Mouse (Mus musculus): ENCODE data around the gene Snw1. TPM values are rescaled to one million over a fixed set of nuclear protein-coding genes. Genes with fewer than 3 reads are reported as not detected.

The Snw1 gene
- polyA plus RNA-seq, 1 experiment: 45.4 TPM

DNA sequence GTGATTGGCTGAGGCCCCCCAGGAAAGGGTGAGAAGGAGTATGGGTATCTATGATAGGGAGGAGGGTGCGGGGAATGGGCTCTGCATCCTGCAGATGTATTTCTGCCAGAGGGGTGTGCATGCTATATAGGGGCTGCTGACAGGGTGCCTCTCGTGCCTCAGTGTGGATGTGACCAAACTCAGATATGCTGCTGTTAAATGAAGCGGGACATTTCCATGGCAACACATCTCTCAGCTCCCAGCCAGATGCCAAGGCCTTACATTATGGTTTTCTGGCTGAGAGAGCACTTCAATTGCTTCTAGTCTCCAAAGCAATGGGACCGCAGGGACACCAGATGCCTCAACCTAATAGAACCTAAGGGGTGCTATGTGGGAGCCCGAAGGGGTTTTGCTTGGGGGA is 53.2 kb downstream of the Snw1 start:
- TF ChIP-seq POLR2A (IDR thresholded peaks at IDR 0.05; ENCODE audit: borderline replicate concordance, extremely low read depth, insufficient read depth, insufficient read length, poor library complexity, severe bottlenecking) (no peak), CTCF (IDR thresholded peaks at IDR 0.05; ENCODE audit: borderline replicate concordance, extremely low read depth, insufficient read depth, insufficient read length) (no peak)
- DNase-seq (ENCODE audit: low read depth): peak; percentile 93

DNA sequence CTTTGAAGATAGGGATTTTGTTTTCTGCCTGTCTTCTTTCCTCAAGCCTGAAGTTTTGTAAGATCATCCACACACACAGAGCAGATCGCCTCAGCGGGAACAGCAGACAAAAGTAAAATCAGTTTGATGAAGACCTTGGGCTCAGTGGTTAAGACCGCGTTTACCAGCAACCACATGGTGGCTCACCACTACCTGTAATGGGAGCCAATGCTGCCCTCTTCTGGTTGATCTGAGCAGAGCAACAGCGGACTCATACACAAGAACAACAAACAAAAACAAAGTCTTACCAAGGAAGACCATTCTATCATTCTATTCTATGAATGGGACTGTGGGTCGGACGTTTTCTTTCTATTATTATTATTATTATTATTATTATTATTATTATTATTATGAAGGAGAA is 55.4 kb downstream of the Snw1 start:
- TF ChIP-seq POLR2A (IDR thresholded peaks at IDR 0.05; ENCODE audit: borderline replicate concordance, extremely low read depth, insufficient read depth, insufficient read length, poor library complexity, severe bottlenecking): no peak
- peak; percentile 65; the same call in 1 of the 2 replicates for TF ChIP-seq CTCF (IDR thresholded peaks at IDR 0.05; ENCODE audit: borderline replicate concordance, extremely low read depth, insufficient read depth, insufficient read length)
- DNase-seq (ENCODE audit: low read depth): peak; percentile 68

DNA sequence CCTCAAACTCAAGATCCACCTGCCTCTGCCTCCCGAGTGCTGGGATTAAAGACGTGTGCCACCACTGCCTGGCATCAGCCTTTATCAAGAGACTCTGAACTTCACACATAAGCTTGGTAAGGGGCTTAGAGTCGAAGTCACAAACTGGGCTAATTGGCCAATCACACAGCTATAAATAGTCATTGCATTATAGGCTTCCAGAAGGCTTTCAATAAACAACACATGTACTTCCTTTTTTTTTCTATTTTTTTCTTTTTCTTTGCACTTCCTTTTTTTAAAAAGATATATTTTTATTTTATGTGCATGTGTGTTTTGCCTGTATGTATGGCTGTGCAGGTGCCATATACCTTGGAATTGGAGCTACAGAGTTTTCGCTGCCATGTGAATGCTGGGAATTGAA is 56.7 kb downstream of the Snw1 start:
- no peak for TF ChIP-seq POLR2A (IDR thresholded peaks at IDR 0.05; ENCODE audit: borderline replicate concordance, extremely low read depth, insufficient read depth, insufficient read length, poor library complexity, severe bottlenecking)
- TF ChIP-seq CTCF (IDR thresholded peaks at IDR 0.05; ENCODE audit: borderline replicate concordance, extremely low read depth, insufficient read depth, insufficient read length): no peak
- no peak for DNase-seq (ENCODE audit: low read depth)

DNA sequence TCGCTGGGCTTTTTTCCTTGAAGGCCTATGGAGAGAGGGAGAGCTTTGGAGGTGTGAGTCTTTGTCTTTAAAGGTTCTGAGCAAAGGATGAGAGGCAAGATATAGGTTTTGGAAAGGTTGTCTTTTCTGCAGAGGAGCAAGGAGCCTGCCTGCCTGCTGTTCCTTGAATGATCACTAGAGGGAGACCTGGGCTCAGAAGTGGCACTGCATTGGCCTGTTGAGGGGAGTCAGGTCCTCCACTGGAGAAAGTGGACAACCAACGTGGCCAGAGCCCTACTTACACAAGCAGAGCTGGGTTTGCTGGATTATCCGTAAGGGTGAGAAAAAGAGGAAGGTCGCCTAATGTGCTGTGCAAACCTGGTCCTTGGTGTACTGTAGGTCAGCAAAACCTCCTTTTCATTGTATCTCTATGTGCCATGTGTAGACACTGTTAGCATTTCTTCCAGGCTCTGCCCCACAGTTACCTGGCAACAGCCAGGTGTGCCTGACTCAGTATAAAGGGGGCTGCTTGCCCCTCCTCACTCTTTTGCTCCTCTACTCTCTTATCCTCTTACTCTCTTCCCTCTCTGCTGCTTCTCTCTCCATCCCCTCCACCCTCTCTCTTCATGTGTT is 58.8 kb downstream of the Snw1 start:
- TF ChIP-seq CTCF (IDR thresholded peaks at IDR 0.05; ENCODE audit: borderline replicate concordance, extremely low read depth, insufficient read depth, insufficient read length): peak; percentile 96
- TF ChIP-seq POLR2A (IDR thresholded peaks at IDR 0.05; ENCODE audit: borderline replicate concordance, extremely low read depth, insufficient read depth, insufficient read length, poor library complexity, severe bottlenecking): no peak
- DNase-seq (ENCODE audit: low read depth): peak; percentile 75

DNA sequence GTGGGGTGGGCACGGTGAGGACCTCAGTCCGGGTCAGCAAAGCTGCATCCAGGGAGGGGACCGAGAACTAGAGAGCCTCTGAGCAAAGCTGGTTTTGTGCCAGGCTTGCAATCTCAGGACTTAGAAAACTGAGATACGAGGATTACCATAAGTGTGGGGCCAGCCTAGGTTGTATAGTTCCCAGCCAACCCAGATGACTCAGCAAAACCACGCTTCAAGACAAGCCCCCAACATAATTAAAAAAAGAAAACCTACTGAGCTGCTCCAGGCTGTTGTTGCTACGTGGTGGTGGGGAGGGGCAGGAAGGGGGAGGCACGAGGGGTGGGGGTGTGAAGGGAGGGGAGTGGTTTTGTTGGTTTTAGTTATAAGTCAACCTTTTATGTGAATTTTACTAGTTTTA is 61.1 kb downstream of the Snw1 start:
- TF ChIP-seq POLR2A (IDR thresholded peaks at IDR 0.05; ENCODE audit: borderline replicate concordance, extremely low read depth, insufficient read depth, insufficient read length, poor library complexity, severe bottlenecking) (no peak), CTCF (IDR thresholded peaks at IDR 0.05; ENCODE audit: borderline replicate concordance, extremely low read depth, insufficient read depth, insufficient read length) (no peak)
- DNase-seq (ENCODE audit: low read depth): no peak

DNA sequence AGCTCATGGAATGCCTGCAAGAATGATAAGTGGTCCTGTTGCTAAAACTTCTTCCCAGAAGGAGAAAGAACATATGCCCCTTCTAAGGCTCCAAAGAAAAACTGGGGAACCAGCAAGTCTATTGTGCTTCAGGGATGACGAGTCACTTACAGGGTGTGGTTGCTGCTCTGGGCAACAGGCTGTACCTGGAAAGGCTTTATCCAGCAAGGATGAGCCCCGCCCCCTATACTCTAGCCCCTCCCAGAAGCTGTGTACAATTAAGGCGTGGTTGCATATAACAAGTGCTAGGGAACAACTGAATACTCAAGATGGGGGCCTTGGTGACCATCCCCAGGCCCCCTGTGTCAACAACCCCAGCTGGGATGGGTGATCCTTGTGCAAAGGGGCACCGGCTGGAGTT is 63.0 kb downstream of the Snw1 start:
- TF ChIP-seq CTCF (IDR thresholded peaks at IDR 0.05; ENCODE audit: borderline replicate concordance, extremely low read depth, insufficient read depth, insufficient read length): no peak
- no peak for TF ChIP-seq POLR2A (IDR thresholded peaks at IDR 0.05; ENCODE audit: borderline replicate concordance, extremely low read depth, insufficient read depth, insufficient read length, poor library complexity, severe bottlenecking)
- no peak for DNase-seq (ENCODE audit: low read depth)

DNA sequence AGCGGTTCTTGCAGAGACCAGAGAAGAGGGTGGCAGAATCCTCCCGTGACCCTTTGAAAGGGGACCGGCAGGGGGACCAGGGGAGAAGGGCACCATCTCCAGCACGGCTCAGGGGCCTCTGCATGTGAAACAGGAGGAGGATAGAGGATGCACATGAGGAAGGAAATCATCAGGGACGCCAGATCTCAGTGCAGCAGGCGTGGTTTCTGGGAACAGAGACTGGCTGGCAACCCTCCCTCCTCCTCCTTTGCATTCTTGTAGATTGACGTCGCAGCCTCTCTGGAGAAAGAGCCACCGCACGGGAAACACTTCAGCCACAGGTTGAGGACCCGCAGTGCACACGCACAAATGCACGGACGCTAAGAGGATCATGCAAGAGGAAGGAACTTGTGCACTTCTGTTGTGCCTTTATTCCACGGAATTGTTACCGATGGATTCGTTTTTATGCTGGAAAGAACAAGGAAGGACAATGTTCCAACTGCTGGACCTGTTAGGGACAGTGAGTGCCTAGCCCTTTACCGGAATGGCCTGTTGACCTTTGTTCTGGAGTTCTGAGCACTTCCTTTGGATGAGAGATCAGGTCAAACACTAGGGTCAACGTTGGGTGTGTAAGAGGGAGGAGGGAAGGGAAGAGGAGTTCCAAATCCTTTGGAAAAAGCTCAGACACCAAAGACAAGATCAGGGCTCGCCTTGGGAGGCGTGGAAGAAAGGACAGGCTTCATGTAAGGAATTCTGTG is 64.0 kb downstream of the Snw1 start:
- TF ChIP-seq POLR2A (IDR thresholded peaks at IDR 0.05; ENCODE audit: borderline replicate concordance, extremely low read depth, insufficient read depth, insufficient read length, poor library complexity, severe bottlenecking) (no peak), CTCF (IDR thresholded peaks at IDR 0.05; ENCODE audit: borderline replicate concordance, extremely low read depth, insufficient read depth, insufficient read length) (no peak)
- peak; percentile 17 for DNase-seq (ENCODE audit: low read depth)

DNA sequence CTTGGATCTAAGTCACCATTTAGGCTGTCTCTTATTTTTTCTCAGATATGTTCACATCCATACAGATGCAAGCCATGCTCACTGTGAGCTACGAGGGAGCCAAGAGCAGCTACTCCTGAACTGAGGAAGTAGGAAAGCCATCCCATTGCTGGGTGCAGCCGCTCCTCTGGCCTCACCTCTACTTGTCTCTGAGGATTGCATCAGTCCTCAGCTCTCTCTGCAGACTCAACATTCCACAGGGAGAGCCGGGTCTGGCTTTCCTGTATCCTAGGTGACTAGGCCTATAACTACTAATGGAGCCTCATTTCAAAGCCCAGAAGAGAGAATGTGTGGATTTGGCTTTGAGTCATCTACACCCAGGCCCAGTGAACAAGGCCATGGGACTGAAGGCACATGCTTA is 66.4 kb downstream of the Snw1 start:
- TF ChIP-seq CTCF (IDR thresholded peaks at IDR 0.05; ENCODE audit: borderline replicate concordance, extremely low read depth, insufficient read depth, insufficient read length): no peak
- TF ChIP-seq POLR2A (IDR thresholded peaks at IDR 0.05; ENCODE audit: borderline replicate concordance, extremely low read depth, insufficient read depth, insufficient read length, poor library complexity, severe bottlenecking): no peak
- DNase-seq (ENCODE audit: low read depth): no peak

DNA sequence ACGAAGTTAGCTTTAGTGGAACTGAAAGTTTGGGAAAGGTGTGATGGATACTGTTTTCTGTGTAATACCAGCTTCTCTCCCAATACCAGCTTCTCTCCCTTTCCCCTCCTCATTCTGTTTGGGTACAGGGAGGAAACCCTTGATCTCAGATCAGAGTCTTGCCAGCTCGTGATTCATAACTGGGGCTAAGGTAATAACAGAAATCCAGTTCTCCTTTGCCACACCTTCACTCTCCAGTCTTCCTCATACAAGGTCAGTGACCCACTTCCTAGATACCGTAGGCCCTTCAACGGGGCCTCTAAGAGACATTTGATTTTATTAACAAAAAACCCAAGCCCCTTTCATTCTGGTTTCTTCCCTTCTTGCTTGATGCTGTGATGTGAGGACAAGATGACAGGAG is 66.9 kb downstream of the Snw1 start:
- TF ChIP-seq POLR2A (IDR thresholded peaks at IDR 0.05; ENCODE audit: borderline replicate concordance, extremely low read depth, insufficient read depth, insufficient read length, poor library complexity, severe bottlenecking): no peak
- TF ChIP-seq CTCF (IDR thresholded peaks at IDR 0.05; ENCODE audit: borderline replicate concordance, extremely low read depth, insufficient read depth, insufficient read length): no peak
- DNase-seq (ENCODE audit: low read depth): no peak

DNA sequence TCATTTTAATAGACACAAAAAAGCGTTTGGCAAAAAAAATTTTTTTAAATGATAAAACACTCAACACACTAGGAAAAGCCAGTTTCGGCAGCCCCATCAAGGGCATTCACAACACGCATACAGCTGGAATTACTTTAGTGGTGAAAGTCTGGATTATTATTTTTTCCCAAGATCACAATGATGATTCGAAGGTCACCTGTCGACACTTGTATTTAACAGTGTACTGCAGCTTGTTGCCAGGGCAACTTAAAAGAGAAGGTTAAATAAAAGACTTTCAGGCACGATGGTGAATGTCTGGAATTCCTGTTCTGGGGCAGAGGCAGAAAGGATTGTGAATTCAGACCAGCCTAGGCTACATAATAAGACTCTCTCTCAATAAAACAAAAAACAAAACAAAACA is 70.2 kb downstream of the Snw1 start:
- TF ChIP-seq POLR2A (IDR thresholded peaks at IDR 0.05; ENCODE audit: borderline replicate concordance, extremely low read depth, insufficient read depth, insufficient read length, poor library complexity, severe bottlenecking): no peak
- no peak for TF ChIP-seq CTCF (IDR thresholded peaks at IDR 0.05; ENCODE audit: borderline replicate concordance, extremely low read depth, insufficient read depth, insufficient read length)
- DNase-seq (ENCODE audit: low read depth): no peak

DNA sequence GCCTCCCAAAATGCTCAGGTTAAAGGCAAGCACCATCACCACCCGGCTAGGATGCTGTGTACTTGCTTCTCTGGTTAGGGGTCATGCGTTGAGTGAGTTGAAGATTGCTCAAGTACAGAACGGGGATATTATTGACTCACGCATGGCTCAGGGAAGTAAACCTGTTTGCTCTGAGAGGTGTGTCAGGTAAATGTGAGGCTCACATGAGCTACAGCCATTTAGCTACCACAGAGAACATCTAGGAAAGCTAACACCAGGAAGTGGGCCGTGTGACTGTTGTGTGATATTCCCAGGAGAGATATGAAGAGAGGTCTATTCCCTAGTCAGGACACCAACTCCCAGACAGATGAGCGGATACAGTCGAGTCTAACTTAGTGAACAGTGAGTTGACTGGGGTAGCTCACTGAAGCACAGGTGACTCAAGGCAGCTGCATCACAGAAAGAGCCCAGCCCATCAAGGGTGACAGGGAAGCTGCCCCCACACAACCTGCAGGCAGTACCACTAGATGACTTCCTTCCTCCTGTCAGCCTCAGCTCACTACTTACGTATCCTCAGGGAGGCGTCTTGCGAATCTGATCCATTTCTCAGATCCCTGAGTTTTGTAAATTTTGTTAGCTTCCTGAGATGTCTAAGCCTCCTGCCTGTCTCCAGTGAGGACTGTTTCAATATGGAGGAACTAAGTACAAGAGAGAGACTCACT is 72.8 kb downstream of the Snw1 start:
- TF ChIP-seq POLR2A (IDR thresholded peaks at IDR 0.05; ENCODE audit: borderline replicate concordance, extremely low read depth, insufficient read depth, insufficient read length, poor library complexity, severe bottlenecking): no peak
- TF ChIP-seq CTCF (IDR thresholded peaks at IDR 0.05; ENCODE audit: borderline replicate concordance, extremely low read depth, insufficient read depth, insufficient read length): no peak
- no peak for DNase-seq (ENCODE audit: low read depth)

Other genes starting within 250 kb of the Snw1 start
- 3.1 and 4.4 TPM in 2 replicates for gene Noxred1, start 233.5 kb downstream of the Snw1 start, polyA plus RNA-seq (2012; rRNA removed)
- gene Vipas39, start 206.0 kb downstream of the Snw1 start, polyA plus RNA-seq (2012; rRNA removed): 64.5 and 72.3 TPM in 2 replicates
- gene Ahsa1, start 205.8 kb downstream of the Snw1 start, polyA plus RNA-seq (2012; rRNA removed): 151 and 160 TPM in 2 replicates
- gene Ism2, start 172.6 kb downstream of the Snw1 start, polyA plus RNA-seq (2012; rRNA removed): 0.96 and 1.4 TPM in 2 replicates
- 24.6 and 31.0 TPM in 2 replicates for gene Sptlc2, start 83.9 kb downstream of the Snw1 start, polyA plus RNA-seq (2012; rRNA removed)
- 65.2 and 89.2 TPM in 2 replicates for gene Slirp, start 28.4 kb downstream of the Snw1 start, polyA plus RNA-seq (2012; rRNA removed)
- 30.0 and 32.2 TPM in 2 replicates for gene Alkbh1, start 28.3 kb downstream of the Snw1 start, polyA plus RNA-seq (2012; rRNA removed)
- not detected in 2 replicates for gene Gm5788, start 22.4 kb upstream of the Snw1 start, polyA plus RNA-seq (2012; rRNA removed)
- gene Gm8300, start 42.0 kb upstream of the Snw1 start, polyA plus RNA-seq (2012; rRNA removed): not detected in 2 replicates
- gene Oog1, start 130.4 kb upstream of the Snw1 start, polyA plus RNA-seq (2012; rRNA removed): not detected in 2 replicates
- not detected in 2 replicates for gene Gm4027, start 146.6 kb upstream of the Snw1 start, polyA plus RNA-seq (2012; rRNA removed)
- not detected in 2 replicates for gene Gm16381, start 172.3 kb upstream of the Snw1 start, polyA plus RNA-seq (2012; rRNA removed)